Mouse (Mus musculus): ENCODE results near the gene Bbs2. TPM values are rescaled to one million over a fixed set of nuclear protein-coding genes. Genes with fewer than 3 reads are reported as not detected.

The Bbs2 gene
- total and polyA plus RNA-seq, 3 experiments = 3.4 to 6.8 TPM; not detected in 1

- Histone ChIP-seq H3K36me3 (ENCODE audit: control insufficient read depth in 1 of 2, insufficient read depth in 2 of 2, low read length in 2 of 2) (peaks cover 0 to 11% of the 10 kb centered on the region in 2 experiments; a peak in 2 of 4 replicates), H3K4me1 (ENCODE audit: control insufficient read depth in 1 of 2, insufficient read depth in 2 of 2, low read length in 2 of 2) (peaks cover 0 to 4% of the 10 kb centered on the region in 2 experiments; a peak in 2 of 4 replicates), H3K79me2 (ENCODE audit: control insufficient read depth, insufficient read depth, low read length, poor library complexity) (no peaks in the 10 kb centered on the region; the same call in 1 of the 2 replicates), H3K27me3 (ENCODE audit: control insufficient read depth in 1 of 2, insufficient read depth in 2 of 2, low read length in 2 of 2) (peaks cover 3 to 4% of the 10 kb centered on the region in 2 experiments; a peak in 3 of 4 replicates), H3K27ac (ENCODE audit: control insufficient read depth, low read depth, low read length) (no peak overlapping the region; the same call in 1 of the 2 replicates), H3K9ac (ENCODE audit: control insufficient read depth, low read depth, low read length, poor library complexity, severe bottlenecking) (peak overlapping the region; percentile 78), H3K4me3 (ENCODE audit: control insufficient read depth in 1 of 2, insufficient read depth in 1 of 2, low read depth in 2 of 2, low read length in 2 of 2) (peak overlapping the region; percentile 74 to 87), H3K9me3 (replicated peaks; ENCODE audit: insufficient read depth, low read length) (no peaks in the 10 kb centered on the region)
- no peak for DNase-seq (ENCODE audit: low read depth, low spot score)
- TF ChIP-seq MXI1 (IDR thresholded peaks at IDR 0.05; ENCODE audit: low read depth, low read length) = no peak
- TF ChIP-seq USF1 (IDR thresholded peaks at IDR 0.05; ENCODE audit: low read depth, low read length) = no peak
- no peak for TF ChIP-seq POLR2AphosphoS5 (IDR thresholded peaks at IDR 0.05; ENCODE audit: borderline replicate concordance, low read depth, low read length)
- no peak for TF ChIP-seq NELFE (IDR thresholded peaks at IDR 0.05; ENCODE audit: low read depth, low read length)
- no peak for TF ChIP-seq CHD1 (IDR thresholded peaks at IDR 0.05; ENCODE audit: low read depth, low read length)
- TF ChIP-seq E2F4 (IDR thresholded peaks at IDR 0.05; ENCODE audit: borderline replicate concordance, low read depth, low read length) = no peak
- no peak for TF ChIP-seq MYB (IDR thresholded peaks at IDR 0.05; ENCODE audit: low read depth, low read length)
- TF ChIP-seq USF2 (IDR thresholded peaks at IDR 0.05; ENCODE audit: borderline replicate concordance in 1 of 2, insufficient read depth in 1 of 2, low read depth in 1 of 2, low read length in 2 of 2) = no peak
These were observed 268 bp upstream of the Bbs2 start for GRCm38 (mm10) chr8:94098996-94099395.

- no peaks in the 10 kb centered on the region for H3K9me3 ChIP-seq (replicated peaks; ENCODE audit: insufficient read depth, low read length)
- peaks cover 0 to 4% of the 10 kb centered on the region in 2 experiments; a peak in 2 of 4 replicates for H3K4me1 ChIP-seq (ENCODE audit: control insufficient read depth in 1 of 2, insufficient read depth in 2 of 2, low read length in 2 of 2)
- no peaks in the 10 kb centered on the region; the same call in 1 of the 2 replicates for H3K79me2 ChIP-seq (ENCODE audit: control insufficient read depth, insufficient read depth, low read length, poor library complexity)
- DNase-seq (ENCODE audit: low read depth, low spot score) = peak; percentile 46
- H3K4me3 ChIP-seq (ENCODE audit: control insufficient read depth in 1 of 2, insufficient read depth in 1 of 2, low read depth in 2 of 2, low read length in 2 of 2) = no peak overlapping the region
- no peak overlapping the region for H3K27ac ChIP-seq (ENCODE audit: control insufficient read depth, low read depth, low read length)
- no peak for TF ChIP-seq UBTF (IDR thresholded peaks at IDR 0.05; ENCODE audit: borderline replicate concordance, insufficient read depth, low read depth, low read length)
- no peak for TF ChIP-seq NRF1 (IDR thresholded peaks at IDR 0.05; ENCODE audit: insufficient read depth, low read depth, low read length, poor library complexity, severe bottlenecking)
- TF ChIP-seq CTCF (IDR thresholded peaks at IDR 0.05 in 2 of 3, conservative IDR thresholded peaks at IDR 0.05 in 1 of 3; ENCODE audit: control insufficient read depth in 1 of 3, insufficient read depth in 1 of 3, low read depth in 2 of 3, low read length in 3 of 3, poor library complexity in 1 of 3, severe bottlenecking in 1 of 3) = peak; percentile 36 to 56 (median 39)
- peak; percentile 43 for TF ChIP-seq SMC3 (IDR thresholded peaks at IDR 0.05; ENCODE audit: low read depth, low read length)
- TF ChIP-seq GATA1 (IDR thresholded peaks at IDR 0.05; ENCODE audit: low read depth, low read length) = no peak
- no peak for TF ChIP-seq SIN3A (IDR thresholded peaks at IDR 0.05; ENCODE audit: low read length)
- TF ChIP-seq MYC (IDR thresholded peaks at IDR 0.05; ENCODE audit: low read depth, low read length) = peak; percentile 69; the same call in 1 of the 2 replicates
- peak; percentile 32 for TF ChIP-seq RAD21 (IDR thresholded peaks at IDR 0.05; ENCODE audit: low read depth, low read length)
- TF ChIP-seq CHD1 (IDR thresholded peaks at IDR 0.05; ENCODE audit: low read depth, low read length) = no peak
- no peaks in the 10 kb centered on the region for H3K27me3 ChIP-seq (ENCODE audit: control insufficient read depth in 1 of 2, insufficient read depth in 2 of 2, low read length in 2 of 2)
- no peak overlapping the region for H3K9ac ChIP-seq (ENCODE audit: control insufficient read depth, low read depth, low read length, poor library complexity, severe bottlenecking)
- peaks cover 0 to 11% of the 10 kb centered on the region in 2 experiments; a peak in 2 of 4 replicates for H3K36me3 ChIP-seq (ENCODE audit: control insufficient read depth in 1 of 2, insufficient read depth in 2 of 2, low read length in 2 of 2)
These were observed 4.4 kb downstream of the Bbs2 start for GRCm38 (mm10) chr8:94094281-94094680.
